Mouse (Mus musculus): ENCODE measurements at regions not wholly inside any gene's neighbourhood (a gene's known extent, or its start where the extent isn't known, plus 50 kb on each side); places are given as distances from the start of the nearest gene placed in this dataset.

- peak; percentile 98 for DNase-seq (ENCODE audit: low read depth, low spot score)
These were observed 54.1 kb upstream of the Rell1 start for GRCm38 (mm10) chr5:64022633-64023323.

- no peak for DNase-seq (ENCODE audit: low read depth, low spot score)
These were observed 54.6 kb upstream of the Rell1 start for GRCm38 (mm10) chr5:64023324-64023650.

GRCm38 (mm10) chr5:64024420-64024819, 55.7 kb upstream of the Rell1 start:
- no peak for DNase-seq (ENCODE audit: low read depth, low spot score)

GRCm38 (mm10) chr5:64027733-64028132, 59.0 kb upstream of the Rell1 start:
- no peak for DNase-seq (ENCODE audit: low read depth, low spot score)

GRCm38 (mm10) chr5:64029622-64030145, 61.0 kb upstream of the Rell1 start:
- DNase-seq (ENCODE audit: low read depth, low spot score) = peak; percentile 18

- peak; percentile 67 for DNase-seq (ENCODE audit: low read depth, low spot score)
These were observed 61.7 kb upstream of the Rell1 start for GRCm38 (mm10) chr5:64030281-64030960.

- DNase-seq (ENCODE audit: low read depth, low spot score) = peak; percentile 74
These were observed 54.4 kb upstream of the Pgm2 start for GRCm38 (mm10) chr5:64038394-64038793.

- no peak for DNase-seq (ENCODE audit: low read depth, low spot score)
These were observed 52.1 kb upstream of the Pgm2 start for GRCm38 (mm10) chr5:64040676-64041075.

Data from brain, adult 2 months (tissue).